Mouse (Mus musculus) brain, adult 2 months (tissue): ENCODE results near the gene Cggbp1.
"Not testable (repeated sequence)": the region's sequence is repeated elsewhere in the genome, so short reads cannot be mapped to it uniquely, and the experiment has no call there.

Source experiments
- DNase-seq: peaks from one replicate; pipeline ENCODE4 v3.0.0; 2011; ENCODE audit warnings: low read depth, low spot score

The Cggbp1 gene

DNA sequence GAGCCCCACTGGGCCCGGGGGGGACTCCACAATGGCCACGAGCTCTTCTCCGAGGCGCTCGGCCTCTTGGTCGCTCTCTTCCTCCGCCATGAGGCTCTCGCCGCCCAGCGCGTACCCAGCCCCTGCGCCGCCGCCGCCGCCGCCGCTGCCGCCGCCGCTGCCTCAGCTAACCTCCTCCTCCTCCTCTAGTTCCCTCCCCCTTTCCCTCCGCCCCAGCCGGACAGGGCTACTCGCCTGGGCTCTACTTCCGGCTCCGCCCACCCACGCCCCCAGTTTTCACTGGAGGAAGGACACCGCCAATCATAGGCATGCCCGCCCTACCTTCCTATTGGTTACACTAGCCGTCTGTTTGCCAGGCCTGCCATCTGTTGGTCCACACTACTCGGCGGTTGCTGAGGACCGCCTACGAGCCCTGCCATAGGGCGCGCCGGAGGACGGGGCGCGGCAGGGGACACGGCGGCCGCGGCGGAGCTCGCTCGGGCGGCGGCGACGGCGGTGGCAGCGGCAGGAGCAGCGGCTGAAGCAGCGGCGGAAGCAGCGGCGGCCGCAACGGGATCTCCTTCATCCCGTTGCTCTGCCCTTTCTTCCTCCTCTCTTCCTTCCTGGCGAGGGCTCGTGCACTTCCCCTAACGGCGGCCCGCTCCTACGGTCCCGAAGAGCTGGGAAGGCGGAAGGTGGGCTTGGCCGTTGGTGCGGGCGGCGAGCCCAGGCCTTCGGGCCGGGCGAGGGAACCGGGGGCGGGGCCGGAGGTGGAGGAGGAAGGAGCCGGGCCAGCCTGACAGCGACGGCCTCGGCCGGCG is at the start of gene Cggbp1, which contains the start of gene Zfp654:
Gene Cggbp1 (plus strand): TSS at position 434 of the 800 bp plus-strand sequence.
Gene Zfp654 (minus strand): TSS at position 90 of the 800 bp plus-strand sequence.
- peak; percentile 100 for DNase-seq

DNA sequence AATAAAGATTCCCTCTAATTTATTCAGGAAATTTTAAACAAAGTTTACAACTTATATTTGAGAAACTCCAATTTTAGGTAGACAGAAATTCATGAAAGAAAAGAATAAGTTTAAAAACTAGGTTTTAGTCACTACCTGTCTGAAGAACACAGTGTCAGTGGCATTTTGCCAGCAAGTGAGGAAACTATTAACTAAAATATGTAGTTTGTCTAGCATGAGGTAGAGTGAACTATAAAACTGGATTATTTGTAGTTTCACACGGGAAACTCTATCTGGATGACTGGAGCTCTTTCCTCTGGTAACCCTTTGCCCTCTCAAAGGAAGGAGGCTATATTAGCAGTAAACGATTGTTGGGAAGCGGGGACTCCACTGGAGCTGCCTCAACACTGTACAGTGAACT is 48.8 kb upstream of the Cggbp1 start:
- DNase-seq: no peak

DNA sequence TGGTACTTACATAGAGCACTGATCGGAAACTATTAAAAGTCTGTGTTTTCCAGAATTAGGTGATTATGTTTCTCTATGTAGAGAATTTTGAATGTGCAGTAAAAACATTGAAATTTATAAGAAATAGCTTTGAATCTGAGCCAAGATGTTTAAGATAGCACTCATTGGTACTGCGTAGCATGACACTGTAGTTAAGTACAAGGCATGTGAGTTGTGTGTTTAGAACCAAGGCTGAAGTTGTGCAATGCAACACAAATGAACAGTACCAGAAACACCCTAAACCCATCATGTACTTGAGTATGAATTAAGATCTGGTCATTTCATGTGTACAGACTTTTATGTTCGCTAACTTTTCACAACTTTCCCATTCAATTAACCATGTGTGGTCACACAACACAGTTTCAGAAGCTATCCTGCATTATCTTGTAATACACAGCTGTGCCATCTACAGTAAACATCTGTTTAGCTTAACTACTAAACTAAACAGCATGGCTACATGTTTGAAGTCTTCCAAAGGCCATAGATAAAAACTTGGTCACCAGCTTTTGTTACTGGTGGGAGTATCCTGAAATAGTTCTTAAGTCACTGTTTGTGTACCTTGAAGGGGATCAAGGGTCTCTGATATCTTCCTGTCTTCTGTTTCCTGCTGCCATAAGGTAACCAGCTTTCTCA is 34.6 kb upstream of the Cggbp1 start:
- DNase-seq: no peak

DNA sequence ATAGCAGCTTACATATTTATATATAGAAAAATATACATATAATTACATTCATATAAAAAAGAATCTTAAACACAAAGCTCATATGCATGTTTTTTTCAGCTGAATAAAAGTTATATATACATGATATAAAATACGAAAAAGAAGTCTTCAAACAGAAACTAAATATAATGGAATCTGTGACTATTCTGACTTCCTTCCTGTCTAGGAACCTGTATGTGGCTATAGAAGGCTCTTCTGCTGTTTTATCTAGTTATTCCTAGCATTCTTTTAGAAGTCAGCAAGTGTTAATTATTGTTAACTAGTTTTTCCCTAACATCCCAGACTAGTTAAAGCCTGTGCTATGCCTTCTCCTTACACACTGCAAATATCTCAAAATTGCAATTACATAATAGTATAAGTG is 27.9 kb upstream of the Cggbp1 start:
- DNase-seq: no peak

DNA sequence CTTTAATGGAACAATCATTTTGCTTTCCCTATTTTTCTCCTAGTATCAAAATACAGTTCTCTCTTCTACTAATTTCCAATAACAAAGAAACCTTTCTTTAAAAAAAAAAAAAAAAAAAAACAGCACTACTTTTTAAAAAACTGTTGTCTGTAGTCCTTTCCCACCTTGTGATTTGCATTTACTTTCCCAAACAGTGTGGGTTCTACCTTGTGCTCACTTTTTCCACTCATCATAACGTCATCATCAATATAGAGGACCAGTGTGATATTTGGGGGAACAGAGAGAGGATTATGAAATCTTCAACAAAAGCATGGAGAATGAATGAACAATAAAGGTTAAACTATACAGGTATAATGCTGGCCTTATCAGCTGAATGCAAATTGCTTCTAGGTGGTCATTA is 27.3 kb upstream of the Cggbp1 start:
- no peak for DNase-seq

DNA sequence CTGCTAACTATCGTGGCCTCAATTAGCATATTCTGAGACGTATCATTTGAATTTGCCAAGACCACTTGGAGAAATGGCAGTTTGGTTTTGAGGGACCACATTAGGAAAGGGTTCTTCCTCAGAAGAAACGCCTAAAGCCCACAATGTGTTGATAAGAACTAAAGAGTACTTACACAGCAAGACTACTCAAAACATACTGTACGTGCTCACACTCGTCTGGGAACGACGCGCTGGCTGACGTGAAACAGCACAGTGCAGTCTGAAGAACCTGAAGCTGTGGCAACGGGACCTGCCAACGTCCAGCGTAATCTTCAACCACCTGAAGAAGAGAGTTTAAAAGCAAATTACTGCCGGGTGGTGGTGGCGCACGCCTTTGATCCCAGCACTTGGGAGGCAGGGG is 21.5 kb upstream of the Cggbp1 start:
- no peak for DNase-seq

DNA sequence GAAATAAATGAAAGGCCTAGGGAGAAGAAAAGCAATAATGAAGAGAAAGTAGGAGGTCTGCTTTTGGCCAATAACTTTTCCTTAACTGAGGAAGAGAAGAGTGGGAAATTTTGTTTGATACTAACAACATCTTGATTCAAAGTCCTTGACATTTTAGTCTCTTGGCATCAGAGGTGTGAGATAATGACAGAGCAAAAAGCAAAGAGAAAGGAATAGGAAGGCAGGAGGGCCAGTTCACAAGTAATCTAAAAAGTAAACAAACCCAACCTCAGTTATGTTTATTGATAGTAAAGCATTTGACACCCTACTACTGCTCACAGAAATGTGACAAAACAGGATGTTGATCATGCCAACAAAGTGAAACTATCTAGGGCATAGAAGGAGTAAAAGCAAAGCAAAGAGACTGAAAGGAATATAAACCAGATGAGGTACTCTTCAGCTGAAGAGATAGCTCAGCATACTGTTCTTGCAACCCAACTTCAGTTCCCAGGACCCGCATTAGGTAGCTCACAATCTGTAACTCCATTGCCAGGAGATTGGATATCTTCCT is 15.7 kb upstream of the Cggbp1 start:
- no peak for DNase-seq

DNA sequence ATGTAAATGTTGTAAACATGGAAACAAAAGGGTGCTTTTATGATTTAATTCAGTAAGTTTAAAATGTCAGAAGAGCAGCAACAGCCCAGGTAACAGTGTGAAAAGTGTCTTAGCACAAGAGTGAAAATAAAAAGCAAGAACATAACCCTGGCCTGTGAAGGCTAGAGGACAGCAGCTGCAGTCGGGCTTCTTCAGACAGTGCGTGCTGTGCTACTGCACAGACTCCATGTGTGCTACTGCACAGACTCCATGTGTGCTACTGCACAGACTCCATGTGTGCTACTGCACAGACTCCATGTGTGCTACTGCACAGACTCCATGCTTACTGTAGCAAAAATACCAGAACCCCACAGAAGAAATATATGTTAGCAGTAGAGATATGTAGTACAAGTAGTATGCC is 15.1 kb upstream of the Cggbp1 start:
- DNase-seq: no peak

DNA sequence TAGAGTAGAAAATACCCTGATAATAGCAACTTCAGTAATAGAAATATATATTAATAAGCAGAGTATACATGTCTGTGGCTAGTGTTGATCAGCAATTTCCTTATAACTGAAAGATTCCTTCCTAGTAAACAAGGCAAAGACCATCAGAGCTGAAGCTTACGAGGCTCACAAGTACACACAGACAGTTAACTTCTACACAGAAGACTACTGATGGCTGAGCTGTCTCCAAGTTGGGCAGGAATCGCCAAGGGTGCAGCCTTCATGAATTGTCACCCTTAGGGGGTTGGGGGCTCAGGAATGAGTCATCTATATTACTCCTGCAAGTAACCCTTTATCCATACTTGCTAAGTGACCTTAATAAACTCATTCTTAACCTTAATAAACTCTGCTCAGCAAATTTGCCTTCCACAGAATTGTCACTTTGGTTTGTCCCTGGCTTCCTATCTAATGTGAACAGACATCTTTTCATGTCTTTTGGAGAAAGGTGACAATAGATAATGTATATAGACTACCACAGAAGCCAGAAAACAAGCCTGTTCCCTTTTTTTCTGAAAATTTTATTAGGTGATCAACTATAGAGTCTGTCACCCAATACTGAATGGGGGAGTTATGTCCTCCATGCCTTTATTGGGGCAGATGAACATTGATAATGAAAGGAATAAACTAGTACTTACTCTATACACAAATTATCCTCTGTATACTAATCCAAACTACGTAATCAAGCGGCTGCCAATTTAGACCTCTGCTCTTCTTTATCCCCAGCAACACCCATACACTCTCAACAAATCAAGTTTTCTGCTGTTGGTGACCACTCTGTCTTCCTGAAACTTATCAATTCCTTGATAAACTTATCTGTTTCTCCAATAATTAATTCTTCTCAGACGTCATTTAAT is 10.1 kb upstream of the Cggbp1 start:
- no peak for DNase-seq

DNA sequence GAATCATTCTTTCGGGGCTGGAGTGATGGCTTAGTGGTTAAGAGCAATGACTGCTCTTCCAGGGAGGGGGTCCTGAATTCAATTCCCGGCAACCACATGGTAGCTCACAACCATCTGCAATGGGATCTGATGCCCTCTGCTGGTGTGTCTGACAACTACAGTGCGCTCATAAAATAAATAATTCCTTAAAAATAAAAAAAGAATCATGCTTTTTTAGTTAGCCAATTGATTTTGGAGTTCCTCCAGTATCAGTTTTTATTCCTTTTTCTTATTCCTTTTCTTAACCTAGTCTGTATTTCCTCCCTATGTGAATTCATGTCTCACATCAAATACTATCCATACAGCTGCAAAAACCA is 9.4 kb upstream of the Cggbp1 start:
- DNase-seq: no peak

DNA sequence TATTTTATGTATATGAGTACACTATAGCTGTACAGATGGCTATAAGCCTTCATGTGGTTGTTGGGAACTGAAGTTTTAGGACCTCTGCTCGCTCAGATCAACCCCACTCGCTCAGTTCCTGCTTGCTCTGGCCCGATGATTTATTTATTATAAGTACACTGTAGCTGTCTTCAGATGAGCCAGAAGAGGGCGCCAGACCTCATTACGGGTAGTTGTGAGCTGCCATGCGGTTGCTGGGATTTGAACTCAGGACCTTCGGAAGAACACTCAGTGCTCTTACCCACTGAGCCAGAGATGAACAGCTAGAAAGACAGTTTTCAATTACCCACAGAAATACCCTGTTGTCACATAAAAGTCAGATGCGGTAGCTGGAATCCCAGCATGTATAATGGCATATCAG is 5.8 kb upstream of the Cggbp1 start:
- DNase-seq: peak; percentile 19

DNA sequence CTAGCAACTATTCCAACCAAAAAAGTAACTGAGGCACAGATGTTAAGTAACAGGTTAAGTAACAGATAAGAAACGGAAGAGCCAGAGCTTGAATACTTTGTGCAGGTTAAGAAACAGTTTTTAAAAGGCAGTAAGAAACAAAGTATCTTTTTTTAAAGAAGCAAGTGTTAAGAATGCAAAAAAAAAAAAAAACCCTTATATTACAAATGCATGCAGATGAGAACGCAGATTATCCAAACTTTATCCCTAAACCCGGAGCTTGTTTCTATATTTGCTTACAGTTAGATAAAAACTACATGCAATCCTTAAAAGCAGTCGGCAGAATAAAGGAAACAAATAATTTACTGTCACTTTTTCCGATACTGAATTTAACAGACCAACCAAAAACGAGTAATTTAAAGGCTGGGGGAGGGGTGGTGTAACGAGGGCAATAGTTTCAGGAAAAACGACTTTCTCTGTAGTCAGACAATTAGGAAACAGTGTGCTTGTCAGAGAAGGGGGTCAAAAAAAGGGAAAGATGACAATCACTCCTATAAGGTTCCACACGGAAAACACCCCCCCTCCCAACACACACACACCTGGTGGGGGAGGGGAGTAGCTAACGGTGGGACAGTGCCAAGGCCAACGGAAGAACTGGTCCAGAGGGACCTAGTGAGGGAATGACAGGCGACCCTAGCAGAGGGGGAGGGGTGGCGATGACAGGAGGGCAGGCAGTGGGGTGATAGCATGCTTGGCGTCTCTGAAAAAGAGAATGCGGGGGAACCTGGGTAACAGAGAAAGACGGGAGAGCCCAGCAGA is 1.3 kb upstream of the Cggbp1 start:
- DNase-seq: peak; percentile 39

DNA sequence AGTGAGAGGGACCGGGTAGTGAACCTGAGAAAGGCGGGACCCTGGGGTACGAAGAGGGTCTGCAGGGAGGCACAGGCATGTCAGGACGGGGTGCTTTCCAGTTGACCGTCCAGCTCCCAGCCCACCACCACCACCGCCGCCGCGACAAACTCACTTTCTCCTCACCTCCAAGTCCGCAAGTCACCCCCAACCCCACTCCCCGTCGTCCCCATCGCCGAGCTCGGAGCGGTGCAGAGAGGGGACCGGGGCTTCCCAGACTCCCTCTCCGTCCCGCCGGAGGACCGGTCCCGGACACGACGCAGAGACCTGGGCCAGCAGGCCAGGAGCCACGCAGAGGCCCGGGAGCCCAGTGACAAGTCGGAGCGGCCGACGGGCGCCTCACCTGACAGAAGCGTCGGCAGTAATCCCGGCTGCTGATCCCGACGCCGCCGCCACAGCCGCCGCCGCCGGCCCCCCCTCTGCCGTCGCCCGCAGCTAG is 672 bp upstream of the Cggbp1 start:
- peak; percentile 63 for DNase-seq

DNA sequence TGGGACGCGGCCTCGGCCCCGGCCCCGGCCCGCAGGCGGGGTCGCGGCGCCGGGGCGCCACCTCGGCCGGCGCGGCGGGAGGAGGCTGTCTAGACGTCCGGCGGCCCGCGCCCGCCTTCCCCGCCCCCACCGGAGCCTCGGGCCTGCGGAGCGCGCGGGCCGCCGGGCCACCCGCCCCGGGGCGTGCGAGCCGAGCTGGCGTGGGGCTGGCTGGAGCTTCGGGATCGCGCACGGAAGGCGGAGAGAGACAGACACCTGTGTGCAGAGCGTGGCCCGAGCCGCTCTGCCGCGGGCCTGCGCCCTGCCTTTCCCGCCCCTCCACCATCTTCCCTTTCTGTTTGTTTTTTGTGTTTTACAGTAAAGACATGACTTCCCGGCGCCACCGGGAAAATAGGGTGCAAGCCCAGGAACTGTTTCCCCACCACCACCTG is 660 bp downstream of the Cggbp1 start:
- peak; percentile 66 for DNase-seq

DNA sequence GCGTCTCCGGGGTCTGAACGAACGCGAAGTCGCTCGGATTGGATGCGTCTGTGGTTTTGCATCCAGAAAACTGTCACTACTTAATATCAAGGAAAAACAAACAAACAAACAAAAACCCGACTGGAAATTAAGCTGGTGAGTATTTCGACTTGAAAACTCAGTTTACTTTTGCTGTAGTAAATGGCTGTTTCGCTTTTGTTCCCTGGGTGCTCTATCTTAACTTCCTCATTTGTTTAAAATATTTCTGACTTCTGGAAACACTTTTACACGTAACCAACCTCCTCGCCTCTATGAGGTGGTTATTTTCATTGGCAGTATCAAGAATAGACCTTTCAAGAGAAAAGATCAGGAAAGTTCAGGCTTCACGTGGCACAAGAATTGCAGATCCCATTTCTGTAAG is 1.1 kb downstream of the Cggbp1 start:
- DNase-seq: no peak

DNA sequence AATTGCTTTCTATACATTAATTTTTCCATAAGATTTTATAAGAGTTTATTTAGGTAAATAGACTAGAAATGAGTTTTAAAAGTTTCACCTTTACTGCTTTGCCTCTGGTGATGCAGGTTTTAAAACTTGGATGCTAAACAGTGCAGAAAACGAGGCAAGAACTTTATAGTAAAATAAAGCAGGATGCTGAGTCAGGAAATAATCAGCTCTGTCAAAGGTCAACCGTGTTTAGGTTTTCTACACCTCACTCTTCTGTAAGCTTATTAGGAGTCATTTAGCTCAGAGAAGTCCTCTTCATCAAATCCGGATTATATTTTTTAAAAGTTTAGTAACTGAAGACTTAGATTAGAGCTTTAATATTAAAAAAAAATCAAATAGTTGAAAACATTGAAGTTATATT is 5.2 kb downstream of the Cggbp1 start:
- DNase-seq: no peak

DNA sequence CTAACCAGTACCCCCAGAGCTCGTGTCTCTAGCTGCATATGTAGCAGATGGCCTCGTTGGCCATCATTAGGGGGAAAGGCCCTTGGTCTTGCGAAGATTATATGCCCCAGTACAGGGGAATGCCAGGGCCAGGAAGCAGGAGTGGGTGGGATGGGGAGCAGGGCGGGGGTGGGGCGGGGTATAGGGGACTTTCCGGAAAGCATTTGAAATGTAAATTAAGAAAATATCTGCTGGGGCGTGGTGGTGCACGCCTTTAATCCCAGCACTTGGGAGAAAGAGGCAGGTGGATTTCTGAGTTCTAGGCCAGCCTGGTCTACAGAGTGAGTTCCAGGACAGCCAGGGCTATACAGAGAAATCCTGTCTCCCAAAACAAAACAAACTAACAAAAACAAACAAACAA is 14.0 kb downstream of the Cggbp1 start:
- not testable (repeated sequence) for DNase-seq

DNA sequence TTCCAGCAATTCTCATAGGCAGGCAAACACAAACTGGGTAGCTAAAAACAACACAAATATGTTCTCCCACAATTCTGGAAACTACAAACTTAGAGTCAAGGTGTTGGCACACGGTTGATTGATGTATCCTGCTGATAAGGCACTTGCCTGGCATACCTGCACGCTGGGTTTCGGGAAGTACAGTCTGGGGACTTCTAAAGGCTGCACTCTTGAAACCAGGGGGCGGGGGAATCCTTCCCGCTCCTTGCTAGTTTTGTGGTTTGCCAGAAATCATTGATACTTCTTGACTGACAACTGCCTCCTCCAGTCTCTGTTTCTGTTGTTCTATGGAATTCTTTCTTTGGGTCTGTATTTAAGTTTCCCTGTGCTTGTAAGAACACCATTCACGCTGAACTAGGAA is 16.8 kb downstream of the Cggbp1 start:
- no peak for DNase-seq

DNA sequence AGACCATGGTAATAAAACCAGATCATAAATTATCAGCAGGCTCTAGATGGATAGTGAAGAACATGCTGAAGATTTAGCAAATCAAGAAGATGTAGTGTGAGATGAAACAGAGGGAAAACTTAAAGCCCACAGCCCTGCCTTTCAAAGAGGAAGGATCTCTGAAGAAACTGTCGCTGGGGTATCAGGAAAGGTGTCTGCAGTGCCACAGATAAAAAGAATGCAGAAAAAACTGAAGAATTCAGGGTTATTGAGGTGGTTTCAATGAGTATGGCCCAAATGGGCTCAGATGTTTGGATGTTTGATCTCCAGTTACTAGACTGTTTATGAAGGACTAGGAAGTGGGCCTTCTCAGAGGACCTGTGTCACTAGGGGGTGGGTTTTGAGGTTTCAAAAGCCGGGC is 17.8 kb downstream of the Cggbp1 start:
- no peak for DNase-seq

DNA sequence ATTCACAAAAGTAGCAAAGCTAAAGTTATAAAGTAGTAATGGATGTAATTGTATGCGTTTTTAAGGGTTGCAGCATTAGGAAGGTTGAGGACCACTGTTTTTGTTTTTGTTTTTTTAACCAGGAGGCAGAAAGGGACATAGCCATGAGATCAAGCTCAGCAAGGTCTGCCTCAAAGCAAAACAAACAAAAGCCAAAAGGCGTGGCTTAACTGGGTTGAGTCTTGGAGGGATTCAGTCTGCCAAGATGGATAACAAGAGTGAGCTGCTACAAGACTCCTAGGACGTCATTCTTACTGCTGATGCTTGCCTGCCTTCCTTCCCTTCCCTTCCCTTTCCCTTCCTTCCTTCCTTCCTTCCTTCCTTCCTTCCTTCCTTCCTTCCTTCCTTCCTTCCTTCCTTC is 20.5 kb downstream of the Cggbp1 start:
- DNase-seq: no peak

DNA sequence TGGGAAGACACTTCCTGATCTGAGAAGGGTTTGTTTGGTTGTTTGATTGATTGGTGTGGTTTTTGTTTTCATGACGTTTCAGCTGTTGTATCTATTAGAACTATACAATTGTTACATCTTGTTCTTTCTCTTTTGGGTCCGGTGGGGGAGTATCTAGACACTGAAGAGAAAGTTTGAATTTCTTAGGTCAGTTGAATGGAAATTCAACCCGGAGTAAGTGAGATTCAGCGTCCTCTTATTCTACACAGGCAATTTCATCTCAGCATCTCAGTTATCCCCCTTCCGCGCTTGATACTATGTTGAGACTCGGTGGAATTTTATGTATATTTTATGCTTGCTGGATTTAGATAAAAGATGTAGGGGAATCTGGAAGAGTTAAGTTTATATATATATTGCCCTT is 21.0 kb downstream of the Cggbp1 start:
- DNase-seq: no peak
